Mouse (Mus musculus): ENCODE results near the gene 4930455H04Rik.

DNA sequence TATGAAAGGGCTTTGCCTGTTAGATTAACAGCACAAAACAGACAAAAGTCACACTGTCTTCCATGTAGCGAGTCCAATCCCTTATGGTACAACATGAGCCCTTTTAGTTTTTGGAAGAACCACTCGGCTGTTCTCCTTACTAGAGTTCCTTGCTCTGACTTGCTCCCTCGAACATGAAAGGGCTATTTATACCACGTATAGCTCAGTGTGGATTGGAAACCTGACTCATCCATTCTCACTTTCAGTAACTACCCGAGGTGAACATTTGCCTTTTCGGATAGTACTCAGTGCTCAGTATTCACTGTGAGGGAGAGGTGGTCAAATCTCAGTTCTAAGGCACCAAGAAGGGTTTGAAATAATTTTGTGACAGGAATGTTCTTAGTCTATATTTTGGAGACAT is 35.3 kb downstream of the 4930455H04Rik start:
- TF ChIP-seq CTCF (IDR thresholded peaks at IDR 0.05; ENCODE audit: low read depth) (no peak), EP300 (IDR thresholded peaks at IDR 0.05; ENCODE audit: low read depth) (no peak)
